Mouse (Mus musculus) thymus, adult 2 months (tissue): ENCODE results near the gene Olfr376. TPM values are rescaled to one million over a fixed set of nuclear protein-coding genes. Genes with fewer than 3 reads are reported as not detected.

Experiments
- DNase-seq: peaks from one replicate; pipeline ENCODE4 v3.0.0; 2021
- H3K27ac ChIP-seq: fragments of 200-500 bp; 2 replicates; pipeline ENCODE4 v1.5.1; 2012; ENCODE audit warnings: low read length, control low read depth; ENCODE audit not compliant: control insufficient read depth, insufficient read depth
- H3K27me3 ChIP-seq: fragments of 200-500 bp; 2 replicates; pipeline ENCODE4 v1.6.1; 2012; ENCODE audit warnings: mild to moderate bottlenecking, low read length, moderate library complexity, mixed read lengths; ENCODE audit not compliant: control insufficient read depth, insufficient read depth
- H3K36me3 ChIP-seq: fragments of 200-500 bp; 2 replicates; pipeline ENCODE4 v1.6.1; 2012; ENCODE audit warnings: mild to moderate bottlenecking, low read length, moderate library complexity; ENCODE audit not compliant: control insufficient read depth, insufficient read depth
- H3K4me1 ChIP-seq: fragments of 200-500 bp; replicated peaks from 2 replicates; pipeline ENCODE4 v1.6.1; 2012; ENCODE audit warnings: low read length; ENCODE audit not compliant: control insufficient read depth, insufficient read depth
- H3K4me3 ChIP-seq: fragments of 200-500 bp; 2 replicates; pipeline ENCODE4 v1.5.1; 2012; ENCODE audit warnings: mild to moderate bottlenecking, low read length, control low read depth, moderate library complexity; ENCODE audit not compliant: control insufficient read depth, insufficient read depth
- CTCF ChIP-seq: fragments of 200-500 bp; IDR thresholded peaks from 2 replicates; pipeline ENCODE4 v1.5.1; 2012; ENCODE audit warnings: mild to moderate bottlenecking, control low read depth, low read length, moderate library complexity, borderline replicate concordance; ENCODE audit not compliant: control insufficient read depth, poor library complexity, insufficient read depth; ENCODE audit errors: extremely low read depth
- POLR2A ChIP-seq: fragments of 200-500 bp; IDR thresholded peaks from 2 replicates; pipeline ENCODE4 v1.6.1; 2012; ENCODE audit warnings: mild to moderate bottlenecking, low read length, control low read depth, moderate library complexity; ENCODE audit not compliant: control insufficient read depth, poor library complexity, insufficient read depth; ENCODE audit errors: extremely low read depth
- WGBS: fragments of 180-500 bp; shearing (Covaris S2); methylation state at CpG from one replicate; pipeline ENCODE4 v1.1.7; 2018; 5-methylcytosine and 5-hydroxymethylcytosine counted together
- polyA plus RNA-seq: library from polyadenylated mRNA; depleted of rRNA; stranded (reverse); fragments of >200 nt; gene quantifications from 2 replicates; pipeline ENCODE4 v1.2.3, GENCODE M21; 2012; rRNA removed

Olfr376 gene
- polyA plus RNA-seq, 1 experiment: not detected

- H3K4me1 ChIP-seq: no peaks in the 10 kb centered on the region
- no peaks in the 10 kb centered on the region for H3K27me3 ChIP-seq
- H3K4me3 ChIP-seq: no peak within 1 kb of the TSS
- no peaks in the 10 kb centered on the region for H3K36me3 ChIP-seq
- 60% methylated on average over 3 of the region's 3 CpGs for WGBS
- no peak for DNase-seq
- H3K27ac ChIP-seq: no peak within 1 kb of the TSS
- TF ChIP-seq POLR2A (no peak), CTCF (no peak)
These were observed 20.6 kb upstream of the Olfr376 start, which contains the start of gene Olfr20 for GRCm38 (mm10) chr11:73350483-73350882. Olfr20 (plus strand) TSS chr11:73350783.

- WGBS: 75% methylated on average over 4 of the region's 4 CpGs
- no peaks in the 10 kb centered on the region for H3K27me3 ChIP-seq
- no peaks in the 10 kb centered on the region for H3K36me3 ChIP-seq
- H3K27ac ChIP-seq: no peak overlapping the region
- no peak overlapping the region for H3K4me3 ChIP-seq
- TF ChIP-seq POLR2A (no peak), CTCF (no peak)
- H3K4me1 ChIP-seq: no peaks in the 10 kb centered on the region
- no peak for DNase-seq
These were observed 24.3 kb downstream of the Olfr376 start for GRCm38 (mm10) chr11:73395374-73395773.

- no peaks in the 10 kb centered on the region for H3K36me3 ChIP-seq
- H3K27ac ChIP-seq: no peak within 1 kb of the TSS
- DNase-seq: no peak
- no peak within 1 kb of the TSS for H3K4me3 ChIP-seq
- no peak for TF ChIP-seq POLR2A
- no peak for TF ChIP-seq CTCF
- H3K4me1 ChIP-seq: no peaks in the 10 kb centered on the region
- H3K27me3 ChIP-seq: no peaks in the 10 kb centered on the region
These were observed 28.5 kb downstream of the Olfr376 start, which contains the start of gene Olfr1 for GRCm38 (mm10) chr11:73399514-73399913. Olfr1 (minus strand) TSS chr11:73399614.

Other genes with a start within 250 kb of the Olfr376 start
- gene Haspin, start 233.0 kb upstream of the Olfr376 start, polyA plus RNA-seq: 8.6 and 14.0 TPM in 2 replicates
- 1.9 and 2.0 TPM in 2 replicates for gene P2rx5, start 210.8 kb upstream of the Olfr376 start, polyA plus RNA-seq
- gene Emc6, start 194.2 kb upstream of the Olfr376 start, polyA plus RNA-seq: 58.6 and 64.9 TPM in 2 replicates
- gene Tax1bp3, start 194.2 kb upstream of the Olfr376 start, polyA plus RNA-seq: 63.1 and 72.0 TPM in 2 replicates
- 20.1 and 20.6 TPM in 2 replicates for gene Ctns, start 172.2 kb upstream of the Olfr376 start, polyA plus RNA-seq
- gene Shpk, start 171.8 kb upstream of the Olfr376 start, polyA plus RNA-seq: 3.7 and 4.0 TPM in 2 replicates
- 0.16 and 0.55 TPM in 2 replicates for gene Trpv1, start 137.0 kb upstream of the Olfr376 start, polyA plus RNA-seq
- gene Trpv3, start 103.9 kb upstream of the Olfr376 start, polyA plus RNA-seq: 0.15 and 0.19 TPM in 2 replicates
- gene Aspa, start 41.6 kb upstream of the Olfr376 start, polyA plus RNA-seq: 0.46 and 0.87 TPM in 2 replicates
- not detected in 2 replicates for gene Gm49340, start 41.5 kb upstream of the Olfr376 start, polyA plus RNA-seq
- not detected in 2 replicates for gene Spata22, start 41.5 kb upstream of the Olfr376 start, polyA plus RNA-seq
- gene Olfr20, start 20.5 kb upstream of the Olfr376 start, polyA plus RNA-seq: 0.38 TPM in 1 of 2 replicates, not detected in the other
- not detected in 2 replicates for gene Olfr1, start 28.4 kb downstream of the Olfr376 start, polyA plus RNA-seq
- gene Olfr378, start 57.2 kb downstream of the Olfr376 start, polyA plus RNA-seq: not detected in 2 replicates
- gene Olfr380, start 86.3 kb downstream of the Olfr376 start, polyA plus RNA-seq: not detected in 2 replicates
- not detected in 2 replicates for gene Olfr381, start 120.4 kb downstream of the Olfr376 start, polyA plus RNA-seq
- not detected in 2 replicates for gene Olfr382, start 146.0 kb downstream of the Olfr376 start, polyA plus RNA-seq
- gene Olfr385, start 221.8 kb downstream of the Olfr376 start, polyA plus RNA-seq: not detected in 2 replicates
- gene Olfr384, start 227.3 kb downstream of the Olfr376 start, polyA plus RNA-seq: not detected in 2 replicates